Mouse (Mus musculus) retina, postnatal 7 days (tissue): ENCODE measurements around the gene Obsl1.
A peak's percentile ranks its signal among the peaks of the same experiment; 100 is the strongest.

Experiments
- DNase-seq: peaks from one replicate; pipeline ENCODE4 v3.0.0-alpha.2; 2012; ENCODE audit warnings: low read depth, low spot score

The Obsl1 gene

DNA sequence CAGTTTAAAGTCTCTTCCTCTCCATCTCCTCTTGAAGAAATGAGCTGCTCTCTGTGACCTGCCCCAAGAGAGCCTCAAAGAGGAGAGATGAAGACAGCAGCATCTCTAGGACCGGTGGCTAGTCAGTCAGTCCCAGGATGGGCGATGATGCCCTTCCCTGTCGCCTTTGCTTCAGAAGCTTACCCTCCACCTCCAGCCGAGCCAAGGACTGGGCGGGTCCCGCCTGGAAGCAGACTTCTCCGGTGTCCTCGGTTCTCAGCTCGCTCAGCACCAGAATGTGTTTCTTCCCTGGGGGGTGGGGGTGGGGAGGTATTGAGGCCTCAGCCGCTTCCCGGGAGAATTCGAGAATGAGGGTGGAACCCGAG, 19.2 kb downstream of the Obsl1 start:
- no peak for DNase-seq

DNA sequence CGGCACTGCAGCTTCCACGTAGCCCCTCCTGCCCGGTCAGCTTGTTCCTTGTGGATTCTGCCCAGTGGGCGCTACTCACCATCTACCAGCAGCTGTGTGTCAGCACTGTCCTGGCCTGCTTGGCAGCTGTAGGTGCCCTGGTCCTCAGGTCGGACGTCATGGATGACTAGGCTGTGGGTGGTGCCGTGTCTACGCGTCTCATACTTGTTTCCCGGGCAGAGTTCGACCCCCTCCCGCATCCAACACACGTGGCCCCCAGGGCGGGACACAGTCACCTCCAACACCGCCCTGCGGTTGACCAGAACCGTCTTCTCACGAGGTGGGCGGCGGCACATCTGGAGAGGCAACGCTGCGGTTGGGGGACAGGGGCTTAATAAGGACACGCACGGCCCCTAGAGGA, 19.7 kb downstream of the Obsl1 start:
- DNase-seq = no peak

GRCm38 (mm10) chr1:75480735-75481134, 25.5 kb downstream of the Obsl1 start:
- DNase-seq = no peak

- no peak for DNase-seq
Measured at GRCm38 (mm10) chr1:75480036-75480435, 26.2 kb downstream of the Obsl1 start.

GRCm38 (mm10) chr1:75479635-75479989, 26.6 kb downstream of the Obsl1 start:
- no peak for DNase-seq

DNA sequence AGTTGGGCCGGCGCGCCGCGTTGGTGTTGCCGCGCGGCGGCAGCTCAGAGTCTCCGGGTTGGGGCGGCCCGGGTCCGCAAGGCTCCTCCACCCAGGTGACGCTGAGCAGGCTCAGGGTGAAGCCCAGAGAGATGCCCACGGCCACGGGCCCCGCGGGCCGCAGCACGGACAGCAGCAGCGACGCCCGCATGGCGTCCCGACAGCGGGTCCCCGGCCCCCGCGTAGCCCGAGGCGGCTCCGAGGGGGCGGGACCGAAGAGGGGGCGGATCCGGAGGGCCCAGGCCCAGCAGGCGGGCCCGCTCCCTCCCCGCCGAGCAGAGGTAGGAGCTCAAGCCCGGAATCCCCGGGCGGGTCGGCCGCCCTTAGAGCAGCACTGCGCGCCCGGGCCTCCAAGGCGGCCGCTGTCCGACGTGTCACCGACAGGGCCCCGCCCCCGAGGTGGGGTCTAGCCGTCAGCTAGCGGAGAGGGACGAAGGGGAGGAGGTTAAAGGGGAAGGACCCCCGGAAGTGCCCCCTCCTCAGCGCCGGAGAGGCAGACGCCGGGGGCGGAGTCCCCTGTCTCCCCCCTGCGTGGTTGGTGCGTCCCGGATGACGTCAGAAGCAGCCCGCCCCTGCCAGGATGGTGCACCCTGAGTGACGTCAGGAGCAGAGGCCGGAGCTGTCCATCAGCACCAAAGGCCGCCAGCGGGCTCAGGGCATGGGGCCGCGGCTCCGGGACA, 27.2 kb downstream of the Obsl1 start, which contains the start of the genes Chpf and Tmem198:
Gene Chpf (minus strand): TSS at position 392 of the 719 bp plus-strand sequence.
Gene Tmem198 (plus strand): TSS at position 617 of the 719 bp plus-strand sequence.
- peak; percentile 95 for DNase-seq

DNA sequence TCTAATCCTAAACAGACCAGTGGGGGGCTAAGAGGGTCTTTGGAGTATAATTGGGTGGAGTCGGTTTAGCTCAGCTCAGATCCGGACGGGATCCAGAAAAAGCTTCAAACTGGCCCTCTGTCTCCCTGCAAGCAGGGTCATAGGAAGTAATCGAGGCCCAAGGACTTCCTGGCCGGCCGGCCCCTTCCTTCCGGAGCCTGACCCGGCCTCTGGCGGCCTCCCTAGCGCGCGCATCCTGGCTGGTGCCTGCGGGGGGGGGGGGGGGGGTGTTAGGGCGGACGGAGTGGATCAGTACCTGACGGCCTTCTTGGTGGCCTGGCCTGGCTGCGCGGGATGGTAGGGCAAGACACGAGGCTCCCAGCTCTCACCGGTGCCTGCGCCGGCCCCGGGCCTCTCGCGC, 27.8 kb downstream of the Obsl1 start:
- no peak for DNase-seq

DNA sequence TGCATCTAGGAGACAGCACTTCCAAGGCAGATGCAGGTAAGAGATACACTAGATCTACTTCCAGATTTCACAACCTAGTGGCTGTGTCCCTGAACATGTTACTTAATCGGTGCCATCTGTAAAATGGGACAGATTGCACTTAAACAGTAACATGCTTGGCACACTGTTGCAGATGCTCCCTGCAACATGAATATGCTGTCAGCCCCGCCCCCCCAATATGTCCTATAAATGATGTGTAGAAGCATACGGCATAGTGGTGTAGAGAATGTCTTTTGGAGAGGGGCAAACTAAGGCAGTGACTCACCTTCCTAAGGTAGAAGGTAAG, 28.3 kb downstream of the Obsl1 start:
- DNase-seq = no peak

DNA sequence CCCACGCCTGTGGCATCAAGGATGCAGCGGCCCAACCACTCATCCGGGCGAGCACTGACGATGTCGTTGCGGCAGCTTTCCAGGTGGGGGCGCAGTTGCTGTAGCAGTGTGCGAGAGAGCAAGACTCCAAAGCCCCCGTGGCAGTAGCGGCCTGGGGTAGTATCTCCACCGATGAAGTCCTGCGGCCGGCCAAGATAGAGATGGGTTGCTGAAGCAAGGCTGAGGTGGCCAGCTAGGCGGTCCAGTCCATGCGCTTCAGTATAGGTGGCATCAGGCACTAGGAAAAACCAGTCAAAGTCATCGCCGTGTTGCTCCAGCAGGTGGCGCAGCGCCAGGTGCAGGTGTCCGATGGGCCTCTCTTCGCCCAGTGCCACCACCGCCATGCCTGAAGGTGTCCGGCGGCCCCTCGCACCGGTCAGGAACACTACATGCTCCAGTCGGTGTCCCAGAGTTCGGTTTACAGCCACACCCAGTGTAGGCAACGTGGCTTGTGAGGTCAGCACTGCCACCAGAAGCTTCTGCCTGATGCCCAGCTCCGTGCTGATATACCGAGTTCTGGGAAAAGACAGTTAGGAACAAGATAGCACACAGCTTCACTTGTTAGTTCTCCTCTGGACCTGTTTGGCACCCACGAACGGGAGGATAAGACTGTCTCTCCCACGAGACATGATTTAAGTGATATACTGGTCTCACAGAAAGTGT, 28.8 kb downstream of the Obsl1 start:
- peak; percentile 76 for DNase-seq

- DNase-seq = no peak
Measured at GRCm38 (mm10) chr1:75476441-75476840, 29.8 kb downstream of the Obsl1 start.

DNA sequence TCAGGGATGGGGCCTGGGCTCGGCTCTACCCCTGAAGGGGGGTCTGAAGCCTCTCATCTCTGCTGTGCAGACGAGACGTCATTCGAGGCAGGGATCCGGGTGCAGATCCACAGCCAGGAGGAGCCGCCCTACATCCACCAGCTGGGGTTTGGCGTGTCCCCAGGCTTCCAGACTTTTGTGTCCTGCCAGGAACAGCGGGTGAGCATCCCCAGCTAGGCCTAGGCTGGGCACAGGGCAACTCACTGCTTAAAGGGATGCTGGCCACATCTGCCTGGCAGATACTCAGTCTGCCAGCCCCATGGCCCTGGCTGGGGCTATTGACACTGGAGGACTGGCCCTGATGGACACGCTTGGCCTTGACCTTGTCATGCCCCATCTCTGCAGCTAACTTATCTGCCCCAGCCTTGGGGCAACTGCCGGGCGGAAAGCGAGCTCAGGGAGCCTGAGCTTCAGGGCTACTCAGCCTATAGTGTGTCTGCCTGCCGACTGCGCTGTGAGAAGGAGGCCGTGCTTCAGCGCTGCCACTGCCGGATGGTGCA, 36.9 kb downstream of the Obsl1 start:
- no peak for DNase-seq

DNA sequence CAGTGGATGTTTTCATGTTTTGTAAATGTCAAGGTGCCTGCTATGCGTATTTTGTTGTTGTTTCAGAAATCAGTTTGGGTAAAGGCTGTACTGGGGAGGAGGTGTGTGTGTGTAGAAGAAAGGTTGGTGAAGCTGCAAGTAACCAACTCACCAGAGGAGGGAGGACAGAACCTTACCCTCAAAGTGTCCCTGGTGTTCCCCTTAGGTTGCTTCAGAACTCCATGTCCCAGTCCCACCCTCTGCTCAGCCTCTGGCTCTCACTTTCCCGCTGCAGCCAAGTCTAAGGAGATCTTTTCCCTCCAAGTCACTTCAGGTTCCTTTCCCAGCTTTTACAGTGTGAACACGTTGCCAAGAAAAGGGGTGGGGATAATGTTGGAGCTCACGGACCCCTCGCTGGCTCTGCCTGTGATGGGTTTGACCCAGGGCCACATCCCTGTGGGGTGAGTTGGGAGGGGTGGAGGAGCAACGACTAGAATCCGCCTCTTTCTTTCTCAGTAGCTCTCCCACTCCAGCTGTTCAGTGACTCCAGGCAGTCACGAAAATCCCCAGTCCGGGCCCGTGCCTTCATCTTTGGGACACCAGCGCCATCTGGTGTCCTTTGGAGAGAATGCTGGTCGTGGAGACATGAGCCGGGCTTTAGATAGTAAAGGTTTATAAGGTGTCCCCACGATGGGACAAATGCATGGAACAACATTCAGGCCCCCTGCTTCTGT, 38.9 kb downstream of the Obsl1 start:
- peak; percentile 87 for DNase-seq

DNA sequence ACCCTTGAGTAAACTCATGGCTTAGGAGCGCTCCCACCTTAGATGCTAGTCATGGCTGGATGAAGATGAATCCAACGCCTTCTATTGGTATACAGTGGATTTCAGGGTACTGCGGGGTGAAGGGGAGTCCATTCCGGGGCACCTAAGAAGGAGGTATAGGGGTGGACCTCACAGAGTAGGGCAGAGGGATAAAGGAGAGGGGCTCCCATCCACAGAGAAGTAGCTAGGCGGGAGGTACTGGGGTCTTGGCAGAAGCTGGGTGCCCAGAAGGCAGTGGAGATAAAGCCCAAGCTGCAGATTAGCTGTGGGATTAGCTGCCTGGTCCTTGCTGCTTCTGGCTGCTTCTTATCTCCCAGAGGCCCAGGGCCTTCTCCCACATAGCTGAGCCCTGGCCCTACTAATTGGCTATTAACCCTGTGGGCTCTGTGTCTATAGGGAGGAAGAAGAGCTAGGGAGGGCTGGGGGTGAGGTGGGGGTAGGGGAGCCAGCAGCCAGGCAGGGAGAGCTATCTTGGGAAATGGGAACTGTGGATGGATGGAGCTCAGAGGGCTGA, 42.5 kb downstream of the Obsl1 start:
- DNase-seq = peak; percentile 76

DNA sequence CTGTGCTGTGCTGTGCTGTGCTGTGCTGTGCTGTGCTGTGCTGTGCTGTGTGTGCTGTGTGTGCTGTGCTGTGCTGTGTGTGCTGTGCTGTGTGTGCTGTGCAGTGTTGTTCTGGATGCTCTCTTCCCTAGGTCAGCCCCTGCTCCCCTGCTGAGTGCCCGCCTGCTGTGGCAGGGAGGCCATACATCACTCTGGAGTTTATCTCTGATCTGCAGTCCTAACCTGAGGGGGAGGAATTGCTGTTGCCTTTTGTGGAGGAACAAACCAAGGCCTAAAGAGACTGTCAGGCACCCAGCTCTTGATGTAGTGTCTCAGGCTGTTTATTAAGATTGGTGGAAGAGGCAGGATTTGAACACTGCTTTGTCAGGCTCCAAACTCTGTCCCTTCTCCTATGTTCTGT, 43.6 kb downstream of the Obsl1 start:
- DNase-seq = no peak

DNA sequence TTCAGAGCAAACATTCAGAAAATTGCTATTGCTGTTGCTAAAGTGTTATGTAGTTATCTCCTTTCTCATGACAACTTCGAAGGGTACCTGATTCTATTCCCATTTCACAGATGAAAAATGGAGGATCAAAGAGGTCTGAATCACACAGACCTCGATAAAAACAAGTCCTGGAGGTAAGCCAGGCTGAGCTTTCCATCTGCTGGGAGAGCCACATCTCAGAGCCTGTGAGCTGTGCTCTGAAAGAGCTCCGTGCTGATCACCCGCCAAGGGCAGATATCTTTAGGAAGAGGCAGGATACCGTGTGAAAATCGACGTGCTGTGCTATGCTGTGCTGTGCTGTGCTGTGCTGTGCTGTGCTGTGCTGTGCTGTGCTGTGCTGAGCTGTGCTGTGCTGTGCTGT, 46.0 kb downstream of the Obsl1 start:
- no peak for DNase-seq

DNA sequence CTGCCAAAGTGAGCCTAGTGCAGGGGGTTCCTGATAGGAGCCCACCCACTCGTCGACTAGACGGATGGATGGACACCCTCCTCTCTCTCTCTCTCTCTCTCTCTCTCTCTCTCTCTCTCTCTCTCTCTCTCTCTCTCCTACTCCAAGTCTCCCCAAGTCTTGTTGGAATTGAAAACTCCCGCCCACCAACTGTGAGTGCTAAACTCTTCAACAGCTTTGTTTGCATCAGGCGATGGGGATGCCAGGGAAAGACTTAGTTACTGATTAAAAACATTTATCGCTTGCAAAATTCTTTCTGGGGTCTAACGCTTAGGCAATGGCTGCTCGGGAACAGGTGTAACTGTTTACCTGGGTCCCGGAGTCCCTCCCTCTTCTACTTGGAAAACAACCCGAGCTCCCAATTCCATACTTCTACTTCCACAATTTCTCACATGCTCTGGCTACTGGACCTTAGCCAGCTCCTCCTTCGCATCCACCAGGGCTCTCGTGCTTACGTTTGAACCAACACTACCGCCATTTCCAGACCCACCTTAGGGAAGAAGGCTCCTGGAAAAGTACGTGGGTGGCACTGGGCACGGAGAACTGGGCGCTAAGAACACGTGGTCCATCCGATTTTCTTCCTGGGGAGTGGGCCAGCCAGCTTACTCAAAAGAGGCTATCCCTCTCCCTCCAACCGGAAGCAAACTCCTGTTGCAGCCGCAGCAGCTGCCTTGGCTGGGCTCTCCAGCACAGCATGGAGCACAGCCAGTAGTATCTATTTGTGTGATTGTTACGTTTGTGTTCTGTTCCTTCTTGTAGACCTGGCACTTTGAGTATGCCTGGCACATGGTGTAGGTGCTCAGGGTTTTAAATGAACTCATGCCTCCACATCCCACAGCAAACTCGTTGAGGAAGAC, 47.2 kb downstream of the Obsl1 start:
- no peak for DNase-seq

DNA sequence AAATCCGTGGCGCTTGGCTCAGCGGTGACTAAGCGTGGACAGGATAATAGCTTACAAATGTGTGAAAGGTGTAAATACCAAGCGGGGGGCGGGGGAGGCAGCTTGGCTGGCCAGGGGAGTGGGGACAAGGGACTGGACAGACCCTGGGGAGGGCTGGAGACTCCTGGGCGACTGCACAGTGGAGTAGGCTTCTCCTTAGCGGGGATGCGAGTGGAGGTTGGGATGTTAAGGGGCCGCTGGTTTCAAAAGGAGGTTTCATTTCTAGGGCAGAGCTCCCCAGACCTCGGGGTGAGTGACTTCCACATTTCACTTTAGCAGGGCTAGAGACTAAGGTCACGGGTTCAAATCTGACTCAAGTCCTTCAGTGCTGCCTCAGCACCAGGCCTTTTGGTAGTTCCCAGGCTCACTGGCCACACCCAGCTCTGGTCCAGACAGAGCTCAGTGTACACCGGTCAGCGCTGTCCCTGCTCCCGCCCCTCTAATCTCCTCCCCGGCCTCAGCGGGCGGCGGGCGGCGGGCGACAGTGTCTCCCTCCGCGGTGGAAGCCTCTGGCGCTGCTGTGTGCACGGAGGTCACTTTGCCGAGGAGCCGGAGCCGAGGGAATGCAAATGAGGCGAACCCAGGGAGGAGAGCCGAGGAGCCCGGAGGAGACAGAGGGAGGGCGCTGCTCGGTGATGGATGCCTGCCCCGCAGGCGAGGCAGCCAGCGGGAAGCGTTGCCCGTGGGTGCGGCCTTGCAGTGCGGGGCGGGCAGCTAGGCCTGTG, 48.0 kb downstream of the Obsl1 start:
- DNase-seq = no peak

DNA sequence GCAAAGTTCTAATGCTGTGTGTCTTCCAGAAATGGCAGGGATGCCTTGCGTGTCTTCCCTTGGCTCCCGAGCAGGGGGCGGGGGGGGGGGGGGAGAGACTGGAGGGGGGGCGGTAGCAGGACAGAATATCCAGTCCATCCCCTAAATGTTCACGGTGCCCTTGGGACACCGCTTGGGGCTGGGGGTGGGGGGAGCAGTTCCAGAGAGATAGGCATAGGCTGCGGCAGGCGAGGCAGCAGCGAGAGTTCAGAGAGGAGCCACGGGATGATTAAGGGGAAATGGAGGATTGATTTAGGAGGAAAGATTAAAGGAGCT, 48.6 kb downstream of the Obsl1 start:
- DNase-seq = no peak

- no peak for DNase-seq
Measured at GRCm38 (mm10) chr1:75456746-75457564, 49.3 kb downstream of the Obsl1 start.

GRCm38 (mm10) chr1:75455948-75456347, 50.3 kb downstream of the Obsl1 start:
- DNase-seq = no peak
